Mouse (Mus musculus) heart, adult 11 months (tissue): ENCODE results near the gene Lmo4.
A peak's percentile ranks its signal among the peaks of the same experiment; 100 is the strongest.

Experiments
- DNase-seq: peaks from one replicate; pipeline ENCODE4 v3.0.0; 2022

Lmo4 gene

DNA sequence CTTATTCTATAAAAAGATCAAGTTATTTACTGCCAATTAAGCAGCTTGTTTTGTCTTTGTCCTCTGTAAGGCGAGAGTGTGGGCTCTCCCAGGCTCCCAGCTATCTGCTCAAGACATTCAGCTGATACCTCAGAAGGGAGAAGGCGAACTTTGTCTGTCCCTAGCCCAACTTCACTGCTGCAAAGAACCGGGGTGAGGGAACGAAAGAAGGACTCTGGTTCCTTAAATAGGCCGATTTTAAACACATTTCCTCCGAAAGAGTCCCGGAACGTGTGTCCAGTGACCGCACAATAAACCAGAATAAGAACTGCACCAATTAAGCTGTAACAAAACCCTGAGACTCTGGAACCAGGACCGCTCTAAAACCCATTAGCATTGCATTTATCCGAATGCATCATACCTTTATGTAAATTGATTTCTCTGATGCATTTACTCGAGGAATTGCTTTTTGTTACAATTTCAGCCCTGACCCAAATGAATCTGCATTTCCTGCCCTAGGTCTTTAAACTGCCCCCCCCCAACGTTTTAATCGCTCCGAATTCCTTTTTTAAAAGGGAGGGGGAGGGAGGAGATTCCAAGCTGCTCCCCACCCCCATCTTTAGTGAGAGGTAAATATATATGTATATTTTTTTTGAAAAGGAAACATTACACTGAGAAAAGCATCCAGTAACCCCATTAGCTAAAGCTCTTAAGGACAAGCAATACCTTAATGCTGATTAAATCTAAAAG, 1.6 kb downstream of the Lmo4 start:
- DNase-seq = peak; percentile 86

DNA sequence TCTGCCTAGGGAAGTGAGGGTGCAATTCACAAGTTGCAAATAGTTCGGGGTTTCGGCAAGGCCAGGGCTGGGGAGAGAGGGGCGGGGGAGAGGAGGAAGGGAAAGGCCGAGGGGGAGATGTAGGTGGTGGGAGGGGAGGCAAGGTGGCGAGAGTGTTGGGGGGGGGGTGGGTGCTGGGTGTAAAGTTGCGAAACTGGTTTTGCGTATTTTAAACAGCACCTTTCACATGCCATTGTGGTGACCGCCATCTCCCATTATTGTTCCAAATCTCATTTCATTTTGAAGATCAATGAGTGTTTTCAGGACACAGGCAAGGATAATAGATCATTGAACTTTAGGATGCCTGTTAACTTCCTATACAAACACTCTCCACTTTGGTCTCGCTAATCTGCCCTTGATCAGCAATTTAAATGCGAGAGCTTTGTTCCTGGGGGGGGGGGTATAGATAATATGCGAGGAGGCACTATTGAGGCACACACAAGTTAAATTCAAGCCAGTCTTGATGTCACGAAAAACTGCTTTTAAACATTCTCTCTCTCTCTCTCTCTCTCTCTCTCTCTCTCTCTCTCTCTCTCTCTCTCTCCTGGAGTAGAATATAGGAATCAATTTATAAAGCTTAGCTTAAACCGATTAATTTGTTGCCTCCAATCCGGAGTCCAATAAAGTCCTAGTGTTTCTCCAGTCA, 2.3 kb downstream of the Lmo4 start:
- DNase-seq = no peak

DNA sequence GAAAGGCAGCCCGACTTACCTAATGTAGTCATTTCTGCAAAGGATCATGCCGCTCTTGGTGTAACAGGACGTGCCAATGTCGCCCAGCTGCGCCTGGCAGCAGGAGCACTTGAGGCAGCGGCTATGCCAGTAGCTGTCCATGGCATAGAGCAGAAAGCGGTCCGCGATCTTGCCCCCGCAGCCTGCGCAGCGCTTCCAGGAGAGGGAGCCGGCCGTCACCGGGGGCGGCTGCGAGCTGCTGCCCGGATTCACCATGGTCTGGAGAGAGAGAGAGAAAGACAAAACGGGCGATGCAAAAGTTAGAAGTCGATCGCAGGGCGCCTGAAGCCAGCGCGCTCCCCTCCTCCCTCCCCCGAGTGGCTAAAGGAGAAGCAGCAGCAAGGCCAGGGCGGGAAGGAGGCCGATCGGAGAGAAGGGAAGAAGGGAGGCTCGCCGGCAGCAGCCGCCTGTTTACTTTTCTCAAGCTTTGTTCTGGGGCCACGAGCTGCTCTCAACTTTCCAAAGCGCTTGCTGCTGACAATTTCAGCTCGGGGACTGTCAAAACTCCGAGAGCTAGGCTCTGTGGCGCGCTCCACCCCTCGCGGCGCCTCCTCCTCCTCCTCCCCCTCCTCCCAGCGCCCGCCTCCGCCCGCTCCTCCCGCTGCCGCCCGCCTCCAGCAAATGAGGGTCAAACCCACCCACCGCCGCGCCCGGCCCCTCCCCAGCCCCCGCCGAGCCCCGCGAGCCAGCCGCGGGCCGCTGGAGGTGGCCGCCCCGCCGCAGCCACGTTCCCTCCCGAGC, 3.0 kb downstream of the Lmo4 start:
- DNase-seq = peak; percentile 99

DNA sequence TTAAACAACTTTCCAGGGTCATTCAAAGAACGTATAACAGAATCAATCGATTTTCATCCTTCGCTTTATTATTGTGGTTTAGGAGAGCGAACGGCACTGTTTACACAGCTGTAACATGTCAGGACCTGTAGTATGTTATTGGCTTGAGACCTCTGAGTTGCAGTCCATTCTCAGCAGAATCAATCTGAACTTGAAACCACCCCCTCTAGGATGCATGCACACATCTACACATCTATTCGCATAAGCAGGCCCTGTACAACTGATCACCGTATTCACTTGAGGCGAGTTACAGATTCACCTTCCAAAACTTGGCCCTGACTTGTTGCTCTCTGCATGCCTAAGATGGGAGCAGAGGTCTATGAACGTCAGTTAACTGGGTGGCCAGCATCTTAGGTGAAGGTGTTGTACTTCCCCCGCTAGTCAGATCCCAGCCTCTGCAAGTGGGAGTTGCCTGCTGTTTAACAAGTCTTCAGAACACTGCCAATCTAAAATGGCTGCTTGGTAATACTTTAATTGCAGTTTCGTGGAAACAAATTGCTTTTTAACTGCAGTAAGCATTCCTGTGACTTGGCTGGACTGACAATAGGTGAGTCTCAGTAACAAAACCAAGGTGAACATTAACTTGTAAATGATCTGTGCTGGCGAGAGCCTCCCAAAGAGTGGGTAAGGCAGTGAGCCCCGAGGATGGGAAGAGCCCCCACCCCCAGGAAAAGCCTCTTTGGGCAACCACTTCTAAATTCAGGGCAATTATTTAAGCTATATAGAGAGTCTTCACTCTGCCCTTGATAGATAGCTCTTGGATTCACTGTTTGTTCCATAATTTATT, 19.5 kb downstream of the Lmo4 start:
- DNase-seq = peak; percentile 80

DNA sequence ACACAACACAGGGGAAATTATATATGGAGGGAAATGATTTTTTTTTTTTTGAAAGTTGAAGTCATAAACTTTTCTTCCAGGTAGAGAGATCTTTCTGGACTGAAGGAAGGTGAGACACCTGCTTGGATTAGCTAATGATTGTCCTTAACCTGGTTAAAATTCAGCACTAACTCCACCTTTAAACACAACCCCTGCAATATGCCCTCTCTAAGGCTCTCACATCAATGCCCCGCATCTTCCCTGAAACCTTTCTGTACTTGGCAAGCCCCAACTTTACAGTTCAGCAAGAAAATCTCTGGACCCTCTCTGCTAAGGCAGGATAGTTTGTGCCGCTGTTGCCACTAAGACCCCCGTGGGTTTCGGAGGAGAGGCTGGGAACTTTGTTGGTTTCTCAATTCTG, 20.1 kb downstream of the Lmo4 start:
- DNase-seq = peak; percentile 42

DNA sequence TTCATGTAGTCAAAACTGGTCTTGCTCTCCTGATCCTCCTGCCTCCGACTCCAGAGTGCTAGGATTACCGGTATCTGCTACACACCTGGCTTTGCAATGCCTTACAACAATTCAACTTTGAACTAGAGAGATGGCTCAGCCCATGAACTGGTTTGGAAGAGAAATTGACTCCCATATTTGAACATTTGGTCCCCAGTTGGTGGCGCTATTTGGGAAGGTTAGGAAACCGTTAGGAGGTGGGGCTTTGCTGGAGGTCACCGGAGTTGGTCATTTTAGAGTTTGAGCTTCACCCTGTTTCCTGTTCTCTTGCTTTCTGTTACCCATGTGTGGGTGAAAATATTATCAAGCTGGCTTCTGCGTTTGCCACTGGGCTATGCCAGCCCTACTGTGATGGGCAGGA, 22.8 kb downstream of the Lmo4 start:
- peak; percentile 39 for DNase-seq

DNA sequence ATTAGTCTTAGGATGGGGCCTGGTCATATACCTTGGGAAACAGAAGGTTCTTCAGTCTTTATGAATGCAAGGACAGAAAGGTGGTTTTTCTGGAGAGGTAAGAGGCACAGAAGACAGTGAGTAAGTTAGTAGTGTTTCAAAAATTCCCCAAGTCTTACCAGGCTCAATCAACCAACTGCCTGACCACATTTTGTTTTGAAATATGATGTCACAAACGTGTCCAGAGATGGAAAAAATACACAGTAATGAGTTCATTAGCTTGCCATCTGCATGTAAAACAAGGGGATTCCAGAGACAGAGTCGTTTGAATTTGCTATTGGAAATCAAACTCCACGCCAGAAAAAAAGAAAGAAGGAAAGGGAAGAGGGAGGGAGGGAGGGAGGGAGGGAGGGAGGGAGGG, 26.1 kb downstream of the Lmo4 start:
- no peak for DNase-seq

DNA sequence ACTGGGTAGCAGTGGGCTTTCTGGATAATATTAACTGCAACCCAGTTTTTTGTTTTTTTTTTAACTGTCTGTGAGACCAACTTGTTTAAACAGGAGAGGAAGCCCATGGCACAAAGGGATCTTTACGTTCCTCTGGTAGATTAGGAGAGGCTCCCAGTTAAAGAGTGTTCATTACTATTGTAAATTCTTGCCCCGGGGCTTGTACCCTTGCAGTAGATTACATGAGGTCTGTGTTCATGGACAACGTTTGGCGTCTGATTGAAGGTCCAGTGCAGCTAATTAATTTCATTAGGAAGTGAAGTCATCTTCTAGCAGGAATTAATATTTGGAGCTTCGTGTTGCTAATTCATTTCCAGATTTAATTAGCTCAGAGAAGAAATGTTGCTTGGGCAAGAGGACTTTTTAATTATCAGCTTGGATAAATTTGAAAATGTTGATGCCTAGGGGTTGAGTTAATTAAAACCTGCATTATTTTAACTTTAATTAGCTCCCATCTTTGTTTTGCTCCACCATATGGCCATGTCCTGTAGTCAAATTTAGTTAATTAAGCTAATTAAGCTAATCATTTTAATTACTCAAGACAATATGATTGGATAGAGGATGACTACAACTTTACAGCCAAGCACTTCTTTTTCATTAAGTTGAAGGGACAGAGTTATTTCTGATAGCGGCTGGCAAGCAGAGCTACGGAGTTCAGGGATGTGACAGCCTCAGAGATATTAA, 31.0 kb downstream of the Lmo4 start:
- DNase-seq = peak; percentile 29

DNA sequence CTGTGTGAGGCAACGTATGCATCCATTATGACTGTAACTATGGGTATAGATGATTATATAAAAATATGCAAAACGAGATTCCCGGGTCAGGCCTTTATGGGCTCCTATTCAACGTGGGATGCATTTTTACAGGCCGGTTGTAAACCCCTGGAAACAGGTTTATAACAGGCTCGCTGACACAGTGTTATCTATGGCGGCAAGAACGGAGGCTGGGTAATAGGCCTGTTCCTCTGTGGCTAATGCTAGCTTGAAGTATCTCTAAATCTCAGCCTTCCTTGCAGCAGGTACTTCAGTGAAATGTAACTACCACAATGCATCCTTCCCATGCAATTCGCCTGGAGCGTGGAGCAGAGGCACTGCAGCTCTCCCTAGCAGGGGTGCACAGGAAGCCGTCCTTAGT, 31.9 kb downstream of the Lmo4 start:
- DNase-seq = no peak

DNA sequence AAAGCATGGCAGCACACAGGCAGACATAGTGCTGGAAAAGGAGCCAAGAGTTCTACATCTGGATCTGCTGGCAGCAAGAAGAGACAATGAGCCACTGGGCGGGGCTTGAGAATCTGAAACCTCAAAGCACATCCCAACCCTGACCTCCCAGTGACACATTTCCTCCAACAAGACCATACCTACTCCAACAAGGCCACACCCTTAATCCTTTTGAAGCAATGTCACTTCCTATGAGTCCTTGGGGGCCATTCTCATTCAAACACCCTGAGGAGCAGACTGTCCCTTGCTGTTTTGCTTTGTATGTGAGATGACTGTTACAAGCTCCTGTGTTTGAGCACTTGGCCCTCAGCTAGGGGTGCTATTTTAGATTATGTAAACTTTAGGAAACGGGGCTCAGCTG, 33.3 kb downstream of the Lmo4 start:
- peak; percentile 82 for DNase-seq

DNA sequence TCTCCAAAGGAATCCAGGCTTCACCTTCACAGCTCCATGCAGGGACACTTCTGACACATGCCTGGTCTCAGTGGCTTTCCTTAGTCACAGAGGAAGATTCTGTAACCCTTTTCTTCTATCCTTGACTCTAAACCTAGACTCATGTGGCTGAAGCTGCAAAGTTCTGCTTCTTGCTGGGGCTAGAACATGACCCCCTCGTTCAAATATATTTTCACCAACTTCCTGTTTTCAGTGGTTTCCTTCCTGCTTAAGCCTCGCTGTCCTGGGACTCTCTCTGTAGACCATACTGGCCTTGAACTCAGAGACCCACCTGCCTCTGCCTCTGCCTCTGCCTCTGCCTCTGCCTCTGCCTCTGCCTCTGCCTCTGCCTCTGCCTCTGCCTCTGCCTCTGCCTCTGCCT, 34.5 kb downstream of the Lmo4 start:
- peak; percentile 39 for DNase-seq

DNA sequence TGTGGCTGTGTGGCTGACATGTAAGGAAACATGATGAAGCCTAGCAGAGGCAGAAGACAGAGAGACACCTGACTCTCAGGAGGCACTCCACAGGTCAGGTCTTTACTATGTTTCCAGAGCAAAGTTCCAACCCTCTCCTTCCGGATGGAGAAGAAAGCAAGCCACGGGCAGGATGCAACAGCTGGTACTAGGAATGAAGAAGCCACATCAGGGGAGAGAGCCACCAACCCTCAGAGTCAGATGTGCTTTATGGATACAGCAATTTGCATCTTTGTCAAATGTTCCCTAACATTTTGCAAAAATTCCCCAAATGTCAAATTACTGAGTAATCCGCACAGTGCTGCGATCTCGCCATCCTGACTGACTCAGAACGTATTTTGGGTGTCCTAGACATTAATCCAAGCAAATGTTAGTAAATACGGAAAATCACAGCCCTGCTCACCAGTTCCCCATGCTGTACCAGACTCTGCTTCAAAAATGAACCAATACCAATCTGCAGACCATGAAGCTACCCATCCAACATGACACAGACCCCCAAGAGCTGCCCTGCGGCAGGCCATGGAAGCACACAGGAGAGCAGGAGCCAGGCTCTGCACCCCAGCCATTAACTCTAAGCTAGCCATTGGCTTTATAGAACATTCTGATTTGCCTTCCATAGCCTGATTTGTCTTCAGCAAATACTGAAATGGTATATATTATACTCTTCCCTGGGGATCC, 38.4 kb downstream of the Lmo4 start:
- peak; percentile 83 for DNase-seq

DNA sequence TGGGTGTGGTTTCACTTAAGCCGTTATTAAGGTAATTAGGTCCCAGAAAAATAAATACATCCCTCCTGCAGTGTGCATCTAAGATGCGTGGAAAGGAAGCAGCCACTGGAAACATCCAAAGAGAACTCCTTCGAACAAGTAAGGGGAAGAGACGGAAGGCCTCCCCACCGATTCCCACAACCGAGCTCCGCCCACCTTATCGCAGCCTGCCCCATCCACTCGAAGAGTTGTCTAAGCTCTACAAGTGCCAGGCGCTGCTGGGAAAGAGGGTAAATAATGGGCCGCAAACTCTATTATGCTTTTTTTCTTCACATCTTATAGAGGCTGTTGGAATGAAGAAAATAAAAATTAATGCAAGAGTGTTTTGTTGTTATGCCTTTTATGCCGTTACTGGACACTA, 39.6 kb downstream of the Lmo4 start:
- DNase-seq = peak; percentile 50

DNA sequence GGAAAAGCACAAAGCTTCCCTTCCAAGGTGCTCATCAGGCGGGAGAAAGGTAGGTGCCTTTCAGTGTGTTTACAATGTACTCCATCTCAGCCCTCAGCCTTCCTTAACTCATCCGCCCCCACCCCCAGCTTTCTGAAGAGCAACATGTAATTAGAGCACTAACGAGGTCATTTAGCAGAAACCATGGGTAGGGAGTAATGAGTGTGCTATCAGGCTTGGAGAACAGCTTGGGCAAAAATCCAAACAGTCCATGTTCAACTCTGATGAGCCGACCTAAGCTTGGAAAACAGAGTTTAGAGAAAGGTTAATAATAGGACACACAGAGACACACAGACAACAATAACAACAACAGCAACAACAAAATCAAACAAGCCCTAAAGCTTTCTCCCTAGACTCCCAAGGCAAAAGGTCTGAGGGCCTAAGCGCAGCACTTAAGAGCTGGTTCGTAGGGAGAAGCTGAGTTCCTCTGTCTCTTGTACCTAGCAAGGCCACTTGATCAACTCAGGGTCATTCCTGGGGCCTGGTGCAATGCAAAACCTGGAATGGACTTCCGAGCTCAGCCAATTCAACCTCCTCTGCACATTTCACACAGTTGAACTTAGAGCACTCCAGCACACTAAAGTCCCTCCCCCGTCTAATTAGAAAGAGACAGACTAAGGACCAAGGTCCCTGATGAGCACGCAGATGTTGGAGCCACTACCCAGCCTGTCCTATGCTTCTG, 40.2 kb downstream of the Lmo4 start:
- peak; percentile 76 for DNase-seq

DNA sequence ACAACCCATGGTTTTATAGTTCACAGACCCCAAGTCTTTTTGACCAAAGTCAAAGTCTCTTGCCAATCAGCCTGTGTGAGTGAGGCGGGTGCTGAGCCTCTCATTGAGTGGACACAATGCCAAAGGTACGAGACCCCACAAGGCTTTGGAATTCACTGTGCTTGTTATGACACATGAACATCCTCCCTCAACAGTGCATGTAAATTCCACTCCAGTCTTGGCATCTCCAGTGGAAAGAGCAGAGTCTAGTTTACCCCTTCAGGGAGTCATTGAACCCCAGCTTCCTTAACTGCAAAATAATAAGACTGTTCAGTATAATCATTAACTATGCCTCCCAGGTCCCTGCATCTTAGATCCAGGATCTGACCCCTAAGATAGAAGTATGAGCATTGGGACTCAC, 41.3 kb downstream of the Lmo4 start:
- DNase-seq = peak; percentile 63

DNA sequence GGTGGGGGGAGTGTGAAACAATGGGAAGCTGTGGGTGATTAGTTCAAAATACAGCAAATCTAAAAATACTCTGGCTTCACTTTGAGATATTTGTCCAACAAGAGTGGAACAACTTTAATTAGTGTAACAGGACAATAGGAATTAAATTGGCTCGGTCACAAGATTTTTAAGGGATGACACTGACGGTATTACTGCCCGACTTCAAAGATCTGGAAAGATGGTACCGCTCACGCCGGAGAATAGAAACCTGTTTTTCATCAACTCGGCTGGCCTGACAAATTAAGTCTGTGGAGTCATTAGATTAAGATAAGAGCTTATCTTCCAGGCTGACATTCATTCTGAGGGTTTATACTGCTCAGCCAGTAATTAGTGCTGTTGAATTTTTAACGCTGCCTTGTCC, 42.9 kb downstream of the Lmo4 start:
- no peak for DNase-seq

DNA sequence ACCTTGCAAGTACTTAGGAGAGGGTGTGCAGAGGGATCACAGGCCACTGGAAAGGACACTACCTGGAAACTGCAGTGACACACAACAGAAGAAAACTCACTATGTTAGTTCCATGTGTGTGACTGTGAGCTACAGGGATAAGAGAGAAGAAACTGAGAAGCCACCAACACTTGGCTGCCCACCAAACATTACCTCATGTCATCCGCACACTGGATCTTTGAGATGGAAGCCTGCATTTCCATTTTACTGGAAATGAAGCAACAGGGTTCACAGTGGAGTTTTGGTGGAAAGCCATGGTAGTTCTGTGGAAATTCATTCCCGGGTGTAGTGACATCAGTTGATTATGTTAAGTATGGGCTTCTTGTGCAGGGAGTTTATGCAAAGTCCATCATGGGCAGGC, 43.8 kb downstream of the Lmo4 start:
- DNase-seq = peak; percentile 93

DNA sequence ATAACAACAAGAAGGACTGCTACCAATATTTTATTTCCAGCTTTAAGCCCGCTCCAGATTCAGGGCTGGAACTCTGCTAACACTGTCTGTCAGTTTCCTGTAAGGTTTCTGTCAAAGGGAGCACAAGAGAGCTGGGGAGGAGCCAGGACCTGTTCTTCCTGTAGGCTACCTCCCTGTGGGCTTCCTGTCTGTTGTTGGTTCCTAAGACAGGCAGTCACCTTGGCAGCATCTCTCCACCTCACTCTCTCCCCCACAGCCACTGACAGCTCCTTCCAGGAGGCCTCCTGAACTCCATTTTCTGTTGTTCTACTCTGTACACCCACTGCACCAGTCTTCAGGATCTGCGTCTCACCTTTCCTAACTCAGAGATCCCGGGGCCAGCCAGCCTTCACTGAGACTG, 49.3 kb downstream of the Lmo4 start:
- peak; percentile 72 for DNase-seq

DNA sequence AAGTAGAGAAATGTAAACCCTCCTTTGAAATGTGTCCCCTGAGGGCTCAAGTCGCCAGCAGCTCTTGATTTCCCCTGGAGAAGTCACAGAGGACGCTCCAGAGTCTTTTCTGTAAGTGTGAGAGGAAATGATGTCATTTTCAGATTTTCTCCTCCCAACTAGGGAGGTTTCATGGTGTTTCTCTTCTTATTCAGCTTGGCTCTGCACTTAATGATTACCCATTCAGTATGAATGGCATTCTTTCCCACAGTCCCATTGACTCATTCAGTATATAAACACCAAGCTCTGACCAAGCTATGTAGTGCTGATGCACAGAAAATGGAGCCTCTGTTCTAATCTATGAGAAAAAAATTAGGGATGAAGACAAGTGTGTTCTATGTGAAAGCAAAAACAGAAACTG, 51.6 kb downstream of the Lmo4 start:
- DNase-seq = peak; percentile 10

DNA sequence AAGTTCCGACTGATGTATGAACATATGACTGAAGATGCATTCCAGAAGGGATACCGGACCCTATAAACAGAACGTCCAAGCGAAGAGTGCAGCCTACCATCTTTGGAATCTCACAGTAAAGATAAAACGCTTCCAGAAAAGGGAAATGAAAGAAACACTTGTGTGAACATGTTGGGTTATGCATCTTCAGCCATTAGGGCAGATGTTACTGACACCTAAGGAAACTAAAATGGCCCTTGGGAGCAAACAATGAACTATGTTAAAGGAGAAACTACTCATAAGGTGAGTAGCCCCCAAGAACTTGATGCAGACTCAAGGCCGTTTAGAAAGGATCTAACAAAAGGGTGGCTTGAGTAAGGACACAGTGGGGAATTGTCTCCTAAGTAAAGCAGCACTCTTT, 54.0 kb downstream of the Lmo4 start:
- peak; percentile 43 for DNase-seq

DNA sequence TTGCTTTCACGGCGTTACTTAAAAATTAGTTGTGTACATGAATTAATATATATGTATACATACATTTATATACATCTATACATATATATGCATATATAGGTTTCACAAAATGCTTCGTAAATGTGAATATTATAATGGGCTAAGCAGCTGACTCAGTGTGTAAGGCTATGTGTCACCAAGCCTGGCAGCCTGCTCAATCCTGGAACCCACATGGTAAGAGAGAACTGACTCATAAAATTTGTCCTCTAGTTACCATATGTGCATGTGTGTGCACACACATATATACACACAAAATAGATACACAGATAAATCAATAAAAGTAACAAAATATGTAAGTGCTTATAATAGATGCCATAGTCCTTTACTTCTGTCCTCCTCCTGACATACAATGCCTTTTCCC, 56.8 kb downstream of the Lmo4 start:
- DNase-seq = no peak
